Mouse (Mus musculus) lung, adult 18-20 months (tissue): ENCODE measurements around the gene Tie1.
A peak's percentile ranks its signal among the peaks of the same experiment; 100 is the strongest.

Experiments
- DNase-seq, 2 experiments: peaks; one replicate each; pipeline ENCODE4 v3.0.0; 2022; ENCODE audit warnings: mixed read lengths in 2 of 2

Tie1 gene

DNA sequence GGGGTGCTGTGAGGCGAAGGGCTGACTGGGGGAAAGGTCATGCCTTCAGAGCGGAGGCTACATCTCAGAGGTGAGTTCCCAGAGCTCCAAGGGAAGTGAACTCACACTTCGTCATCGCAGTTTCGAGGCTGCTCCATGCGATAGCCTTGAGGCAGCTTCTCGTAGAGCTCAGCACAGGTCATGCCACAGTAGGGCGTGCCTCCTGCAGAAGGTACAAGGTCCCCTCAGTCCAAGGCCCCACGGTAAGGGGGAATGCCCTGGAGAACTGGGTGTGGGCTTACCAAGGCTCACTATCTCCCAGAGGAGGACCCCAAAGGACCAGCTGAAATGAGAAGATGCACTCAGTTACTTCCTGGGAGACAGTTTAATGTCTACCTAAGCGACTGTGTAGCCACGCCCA, 17.2 kb downstream of the Tie1 start:
- DNase-seq = no peak

- no peak for DNase-seq
Observed at GRCm38 (mm10) chr4:118471281-118471680, 18.6 kb downstream of the Tie1 start.

- DNase-seq = no peak
Observed at GRCm38 (mm10) chr4:118465697-118466163, 24.1 kb downstream of the Tie1 start.

GRCm38 (mm10) chr4:118464956-118465355, 24.9 kb downstream of the Tie1 start:
- DNase-seq = no peak

- no peak for DNase-seq
Observed at GRCm38 (mm10) chr4:118457345-118457975, 32.4 kb downstream of the Tie1 start, which contains the start of gene Mpl. TSS of gene Mpl (minus strand) at chr4:118457513.

GRCm38 (mm10) chr4:118446415-118447153, 43.3 kb downstream of the Tie1 start:
- no peak for DNase-seq

- peak; percentile 85 to 88 for DNase-seq
Observed at GRCm38 (mm10) chr4:118445781-118446414, 44.0 kb downstream of the Tie1 start.

DNA sequence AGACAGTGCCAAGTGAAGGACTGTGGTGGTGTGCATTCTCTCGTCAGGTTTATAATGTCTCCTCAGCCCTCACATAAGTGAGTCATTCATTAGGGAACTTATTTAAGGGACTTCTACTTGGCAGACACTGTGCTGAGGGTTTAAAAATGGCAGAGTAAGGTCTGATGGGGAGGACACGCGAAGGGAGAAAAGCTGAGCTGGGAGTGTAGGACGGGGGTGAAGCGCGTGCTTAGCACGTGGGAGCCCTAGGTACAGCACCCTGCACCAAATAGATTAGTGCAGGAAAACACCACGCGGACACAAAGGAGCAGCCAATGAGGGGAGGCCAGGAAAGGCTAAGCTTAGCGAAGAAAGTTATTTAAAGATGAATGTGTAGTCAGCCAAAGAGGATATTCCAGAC, 44.8 kb downstream of the Tie1 start:
- no peak for DNase-seq

DNA sequence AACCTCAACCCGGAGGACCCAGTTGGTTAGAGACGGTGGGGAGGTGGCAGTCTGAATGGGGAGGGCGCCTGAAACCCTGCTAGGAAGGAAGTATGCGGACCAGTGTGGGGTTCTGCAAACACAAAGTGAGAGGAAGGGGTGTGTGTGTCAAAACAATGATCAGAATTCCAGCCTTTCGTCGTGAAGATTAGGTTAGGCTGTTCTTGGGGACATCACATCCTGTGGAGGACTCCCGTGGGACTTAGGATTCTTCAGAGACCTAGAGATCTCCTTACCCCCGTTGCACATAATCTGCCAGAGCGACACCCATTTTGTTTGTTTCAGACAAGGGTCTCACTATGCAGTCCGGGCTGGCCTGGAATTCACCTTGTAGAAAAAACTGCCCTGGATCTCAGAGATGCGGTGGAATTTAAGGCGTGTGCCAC, 52.0 kb downstream of the Tie1 start:
- DNase-seq = no peak

GRCm38 (mm10) chr4:118436820-118437603, 52.8 kb downstream of the Tie1 start, which contains the start of gene Cdc20:
TSS of gene Cdc20 (minus strand) at chr4:118437352.
- DNase-seq = peak; percentile 93 to 95

DNA sequence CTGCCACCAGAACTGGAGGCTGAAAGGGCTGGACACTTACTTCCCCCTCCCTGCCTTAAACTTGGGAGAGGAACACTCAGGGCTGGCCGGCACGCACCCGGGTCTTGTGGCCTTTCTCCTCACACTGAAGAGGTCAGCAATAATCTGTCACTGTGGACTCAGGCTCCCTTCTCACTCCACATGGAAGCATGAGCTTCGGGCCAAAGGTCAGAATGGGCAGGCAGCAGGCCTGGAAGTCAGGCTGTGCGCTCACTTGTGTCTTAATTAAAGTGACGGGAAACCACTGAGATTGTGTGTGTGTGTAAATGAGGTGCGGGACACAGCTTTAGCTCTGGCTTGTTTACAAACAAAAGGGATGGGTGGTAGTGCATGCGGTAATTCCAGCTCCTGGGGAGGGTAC, 57.5 kb downstream of the Tie1 start:
- DNase-seq = no peak

- DNase-seq = peak; percentile 79 to 87
Observed at GRCm38 (mm10) chr4:118429215-118429895, 60.5 kb downstream of the Tie1 start.

DNA sequence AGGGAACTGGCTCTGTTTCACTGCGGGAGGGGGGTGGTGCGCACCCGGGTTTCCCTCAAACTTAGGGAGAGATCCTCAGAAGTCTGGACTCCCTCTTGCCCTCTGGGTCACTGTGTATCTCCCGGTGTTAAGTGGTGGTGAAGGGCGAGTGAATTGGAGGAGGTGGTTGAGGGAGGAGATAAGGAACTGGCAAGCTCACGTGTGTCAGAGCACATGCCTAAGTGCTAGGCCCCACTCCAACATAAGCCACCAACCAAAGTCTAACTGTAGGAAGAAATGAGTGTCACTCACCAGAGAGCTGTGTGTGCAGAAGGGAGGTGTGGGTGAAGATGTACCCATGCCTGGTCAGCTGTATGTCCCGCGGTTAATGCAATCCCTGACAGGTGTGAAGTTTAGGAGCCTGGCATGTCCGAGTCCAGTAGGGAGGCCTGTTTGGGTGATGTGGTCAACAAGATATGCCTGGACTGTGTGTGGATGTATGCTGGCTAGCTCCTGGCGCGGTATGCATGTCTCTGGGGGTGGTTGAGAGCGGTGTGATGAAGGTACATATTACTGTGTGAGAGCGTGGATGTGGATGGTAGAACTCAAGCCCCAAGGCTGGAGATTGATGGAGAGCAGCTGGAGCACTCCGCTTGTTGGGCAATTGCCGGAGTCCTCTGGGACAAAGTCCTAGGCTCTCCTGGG, 61.2 kb downstream of the Tie1 start:
- peak; percentile 79 to 85 for DNase-seq

GRCm38 (mm10) chr4:118427768-118428451, 62.0 kb downstream of the Tie1 start, which contains the start of gene Elovl1:
TSS of gene Elovl1 (plus strand) at chr4:118428093.
- DNase-seq = peak; percentile 95 to 96

GRCm38 (mm10) chr4:118427415-118427767, 62.5 kb downstream of the Tie1 start:
- DNase-seq = no peak

GRCm38 (mm10) chr4:118425374-118425773, 64.5 kb downstream of the Tie1 start:
- DNase-seq = no peak

- DNase-seq = no peak
Observed at GRCm38 (mm10) chr4:118424541-118425160, 65.2 kb downstream of the Tie1 start.

DNA sequence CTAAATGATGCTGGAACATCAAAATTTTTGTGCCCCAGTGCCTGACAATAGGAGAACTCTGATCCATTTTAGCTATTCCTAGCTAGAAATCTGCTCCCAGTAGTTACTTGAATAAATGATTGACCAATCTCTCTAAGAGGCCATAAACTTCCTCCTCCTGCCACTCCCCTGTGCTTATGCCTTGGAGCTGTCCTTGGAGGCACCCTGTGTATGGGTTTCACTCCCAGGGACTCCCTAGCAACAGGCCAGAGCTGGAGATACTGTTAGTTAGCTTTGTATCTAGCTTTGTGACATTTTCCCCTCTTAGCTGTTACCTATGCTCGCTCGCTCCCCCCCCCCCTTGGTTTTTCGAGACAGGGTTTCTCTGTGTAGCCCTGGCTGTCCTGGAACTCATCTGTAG, 68.5 kb downstream of the Tie1 start:
- peak in 1 of 2 experiments; percentile 51 for DNase-seq
